Mouse (Mus musculus) naive thymus-derived CD4-positive, alpha-beta T cell, adult 2 months (primary cell): ENCODE results near the gene Gm11992.

Source experiments
- DNase-seq: peaks from one replicate; pipeline ENCODE4 v3.0.0-alpha.2; 2011; ENCODE audit warnings: low read depth

Gm11992 gene

GRCm38 (mm10) chr11:9048011-9048702, at the start of gene Gm11992:
Gene Gm11992 (plus strand): TSS chr11:9048594.
- peak; percentile 3 for DNase-seq

- DNase-seq, result no peak
Measured at GRCm38 (mm10) chr11:9008761-9009160, 39.6 kb upstream of the Gm11992 start.

DNA sequence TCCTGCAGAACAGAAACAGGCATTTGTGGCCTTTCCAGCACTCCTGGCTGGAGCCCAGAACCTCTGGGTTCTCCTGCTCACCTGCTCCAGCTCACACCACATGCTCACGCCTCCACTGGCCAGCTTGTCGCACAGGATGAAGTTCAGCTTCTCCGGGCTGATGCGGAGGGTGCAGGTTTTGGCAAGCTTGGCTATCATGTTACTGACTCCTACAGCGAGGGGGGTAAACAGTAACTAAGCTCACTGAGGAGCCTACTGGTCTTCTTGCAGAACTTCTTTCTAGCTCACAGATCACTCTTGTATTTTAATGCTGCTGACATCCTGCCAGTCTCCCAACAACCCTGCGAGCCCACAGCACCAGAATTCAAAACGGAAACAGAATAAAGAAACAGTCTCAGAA, 38.0 kb upstream of the Gm11992 start:
- no peak for DNase-seq

DNA sequence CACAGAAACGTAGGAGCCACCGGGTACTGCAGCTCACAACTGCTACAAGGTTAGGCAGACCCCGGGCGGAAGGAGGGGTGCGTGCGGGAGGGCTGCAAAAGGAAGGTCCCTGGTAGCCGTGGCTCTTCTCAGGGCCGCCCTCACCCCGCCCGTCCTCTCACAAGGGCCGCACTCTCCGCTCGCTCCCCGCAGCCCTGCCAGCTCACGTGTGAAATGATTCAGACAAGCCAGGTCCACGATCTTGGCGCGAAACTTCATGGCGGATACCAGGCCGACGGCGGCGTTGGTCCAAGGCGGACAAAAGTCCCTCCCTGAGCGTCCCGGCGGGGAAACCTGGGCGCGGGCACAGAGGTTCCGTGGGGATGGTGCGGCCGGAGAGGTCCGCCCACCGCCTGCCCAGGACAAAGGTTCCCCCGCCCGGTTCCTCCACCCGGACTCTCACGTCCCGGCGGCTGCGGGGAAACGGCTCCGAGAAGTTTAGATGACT, 37.5 kb upstream of the Gm11992 start, which contains the start of gene Hus1:
Gene Hus1 (minus strand): TSS at position 339 of the 487 bp plus-strand sequence.
- peak; percentile 67 for DNase-seq

GRCm38 (mm10) chr11:9011348-9011747, 37.0 kb upstream of the Gm11992 start:
- DNase-seq, result no peak

GRCm38 (mm10) chr11:9014740-9015139, 33.7 kb upstream of the Gm11992 start:
- DNase-seq, result no peak

DNA sequence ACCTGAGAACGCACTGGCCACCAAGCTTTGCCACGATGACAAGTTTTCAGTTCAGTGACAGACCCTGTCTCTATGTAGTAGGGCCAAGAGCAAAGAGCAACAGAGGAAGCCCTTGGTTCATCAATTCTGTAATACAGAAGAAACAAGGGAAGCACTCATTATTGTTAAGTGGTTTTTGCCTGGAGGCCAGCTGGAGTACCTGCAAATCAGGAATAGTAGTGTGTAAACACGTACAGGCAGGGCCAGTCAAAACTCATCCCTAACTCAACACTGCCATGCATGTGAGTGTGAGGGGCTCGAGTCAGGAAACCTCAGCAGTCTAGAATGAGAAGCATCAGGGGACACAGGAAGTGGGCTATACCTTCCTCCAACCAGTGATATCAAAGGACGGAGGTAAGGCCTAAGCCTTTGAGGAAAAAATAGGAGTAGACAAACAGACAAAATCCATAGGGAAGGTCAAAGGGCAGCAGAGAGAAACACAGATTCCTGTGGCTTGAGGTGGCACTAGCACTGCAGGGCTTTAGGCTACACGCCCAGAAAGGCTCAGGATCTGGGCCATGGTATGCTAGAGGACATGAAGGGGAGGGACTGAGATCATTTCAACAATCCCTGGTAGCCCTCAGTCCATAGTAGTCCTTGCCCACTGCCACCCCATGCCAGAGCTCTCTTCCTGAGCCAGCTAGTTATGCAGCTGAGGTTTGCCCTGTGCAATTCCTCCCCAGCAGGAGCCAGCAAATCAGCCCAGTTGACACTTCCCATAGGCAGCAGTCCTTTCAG, 29.7 kb upstream of the Gm11992 start:
- DNase-seq, result no peak

DNA sequence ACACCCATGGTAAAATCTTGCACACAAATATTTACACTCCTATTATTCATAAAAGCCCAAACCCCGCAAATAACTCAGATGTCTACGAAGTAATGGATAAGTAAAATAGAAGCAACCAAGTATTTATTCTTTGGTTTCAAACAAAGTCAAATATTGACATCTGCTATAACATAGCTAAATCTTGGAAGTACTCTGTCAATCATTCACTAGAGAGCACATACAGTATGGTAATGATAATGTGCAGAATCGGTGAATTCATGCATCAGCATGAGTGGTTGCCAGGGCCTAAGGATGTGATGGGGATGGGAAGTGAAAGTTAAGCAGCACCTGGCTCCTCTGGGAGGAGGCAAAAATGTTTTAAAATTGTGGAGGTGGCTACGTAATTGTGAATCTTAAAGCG, 28.2 kb upstream of the Gm11992 start:
- DNase-seq, result no peak

DNA sequence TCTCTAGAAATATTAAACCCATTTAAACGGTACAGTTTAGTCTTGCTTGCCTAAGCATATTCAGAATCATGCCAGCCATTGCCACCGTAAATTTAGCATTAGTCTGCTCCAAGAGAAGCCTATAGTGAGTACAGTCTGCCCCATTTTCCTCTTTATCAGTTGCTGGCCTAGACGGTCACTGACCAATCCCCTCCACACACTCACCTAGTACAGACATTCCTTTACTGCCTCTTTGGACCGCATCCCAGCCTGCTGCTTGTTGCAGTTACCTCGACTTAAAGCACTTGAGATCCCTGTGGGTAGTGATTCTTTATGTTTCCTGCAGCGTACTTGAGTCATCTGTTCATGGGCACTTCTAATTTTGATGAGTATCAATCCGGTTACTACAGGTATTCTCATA, 23.6 kb upstream of the Gm11992 start:
- DNase-seq, result no peak

DNA sequence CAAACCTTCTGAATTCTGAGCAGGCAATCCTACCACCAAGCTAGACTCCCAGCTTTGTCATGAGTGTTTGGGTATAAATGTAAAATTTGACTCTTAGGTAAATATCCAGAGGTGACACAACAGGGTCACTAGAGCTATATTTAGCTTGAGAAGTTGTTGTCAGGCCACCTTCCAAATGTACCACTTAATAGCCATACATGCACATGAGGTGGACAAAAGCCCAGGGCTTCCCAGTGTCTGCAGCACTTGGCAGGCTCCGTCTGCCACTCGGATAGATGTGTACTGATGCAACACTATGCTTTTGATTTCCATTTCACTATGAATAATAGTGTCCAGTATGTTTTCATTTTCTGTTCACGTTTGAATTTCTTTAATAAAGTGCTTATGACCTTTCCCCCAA, 23.2 kb upstream of the Gm11992 start:
- DNase-seq, result no peak

GRCm38 (mm10) chr11:9031530-9031929, 16.9 kb upstream of the Gm11992 start:
- DNase-seq, result no peak

GRCm38 (mm10) chr11:9046546-9046945, 1.8 kb upstream of the Gm11992 start:
- no peak for DNase-seq

GRCm38 (mm10) chr11:9047044-9047443, 1.4 kb upstream of the Gm11992 start:
- DNase-seq, result no peak

DNA sequence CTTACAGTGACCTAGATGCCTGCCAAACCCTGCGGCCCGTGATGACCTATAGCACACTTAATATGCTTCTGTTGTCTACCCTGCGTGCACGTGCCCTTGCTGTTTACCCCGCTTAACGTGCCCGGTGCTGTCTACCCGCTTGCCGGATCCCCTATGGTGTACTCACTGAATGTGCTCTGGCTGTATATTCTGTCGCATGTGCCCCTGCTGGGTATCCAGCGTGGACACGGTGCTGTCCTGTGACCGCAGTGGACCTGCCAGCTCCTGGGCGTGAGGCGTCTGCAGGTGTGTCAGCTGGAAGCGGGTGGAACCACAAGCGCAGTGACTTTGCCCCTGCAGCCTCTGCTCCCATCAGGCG, 288 bp downstream of the Gm11992 start, which contains the start of gene Sun3:
Gene Sun3 (minus strand): TSS at position 289 of the 358 bp plus-strand sequence.
- DNase-seq, result no peak

DNA sequence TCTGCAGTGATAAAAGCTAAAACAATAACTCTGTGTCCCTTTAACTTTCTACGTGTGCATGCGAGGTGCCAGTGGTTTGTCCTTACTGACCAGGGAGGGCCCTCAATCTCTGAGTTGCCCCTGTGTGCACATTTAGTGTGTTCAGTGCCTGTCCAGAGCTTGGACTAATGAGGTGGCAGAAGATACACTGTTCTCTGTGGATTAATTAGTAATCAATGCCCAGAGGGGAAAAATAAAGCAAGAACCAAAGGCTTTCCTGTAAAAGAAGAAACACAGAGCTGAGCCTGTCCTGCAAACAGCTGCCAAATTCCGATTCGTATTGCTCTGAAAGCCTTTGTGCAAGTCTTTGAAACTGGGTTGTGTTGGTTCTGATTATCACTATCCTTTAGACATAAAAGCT, 1.8 kb downstream of the Gm11992 start:
- DNase-seq, result no peak

- no peak for DNase-seq
Measured at GRCm38 (mm10) chr11:9051895-9052294, 3.5 kb downstream of the Gm11992 start.

DNA sequence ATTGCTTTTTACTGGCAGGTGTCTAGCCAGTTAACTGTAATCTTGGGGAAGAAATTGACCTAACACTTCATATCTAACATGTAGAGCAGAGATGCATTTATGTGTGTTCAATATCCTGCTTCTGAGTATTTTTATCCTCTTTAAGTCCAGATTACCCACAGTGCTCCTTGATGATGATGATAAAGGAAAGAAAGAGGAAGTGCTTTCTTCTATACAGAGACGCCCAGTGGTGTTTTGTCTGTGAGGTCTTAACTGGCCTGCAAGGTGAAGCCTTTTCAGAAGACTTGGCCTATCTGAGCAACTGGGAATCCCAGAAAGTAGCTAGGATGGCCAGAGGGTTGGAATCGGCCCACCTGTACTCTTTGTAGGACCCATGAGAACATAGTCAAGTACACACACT, 8.5 kb downstream of the Gm11992 start:
- no peak for DNase-seq

DNA sequence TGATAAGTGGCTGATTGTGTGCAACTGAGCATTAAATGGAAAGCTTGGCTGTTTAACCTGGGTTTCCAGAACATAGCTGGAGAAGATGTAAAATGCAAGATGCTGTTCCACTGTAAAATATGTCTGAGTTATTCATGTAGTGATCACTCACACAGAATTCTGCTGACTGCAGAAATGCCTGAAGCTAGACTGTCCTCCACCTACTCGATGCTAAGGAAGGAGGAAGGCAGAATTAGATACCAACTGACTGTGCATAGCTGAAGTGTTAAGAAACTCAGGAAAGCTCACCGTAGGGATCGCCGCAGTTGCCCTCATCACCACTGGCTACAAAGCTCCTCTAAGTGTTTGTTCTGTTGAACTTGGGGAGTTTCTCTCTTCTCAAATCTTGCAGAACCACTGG, 9.3 kb downstream of the Gm11992 start:
- DNase-seq, result no peak

GRCm38 (mm10) chr11:9060029-9060428, 11.6 kb downstream of the Gm11992 start:
- no peak for DNase-seq

DNA sequence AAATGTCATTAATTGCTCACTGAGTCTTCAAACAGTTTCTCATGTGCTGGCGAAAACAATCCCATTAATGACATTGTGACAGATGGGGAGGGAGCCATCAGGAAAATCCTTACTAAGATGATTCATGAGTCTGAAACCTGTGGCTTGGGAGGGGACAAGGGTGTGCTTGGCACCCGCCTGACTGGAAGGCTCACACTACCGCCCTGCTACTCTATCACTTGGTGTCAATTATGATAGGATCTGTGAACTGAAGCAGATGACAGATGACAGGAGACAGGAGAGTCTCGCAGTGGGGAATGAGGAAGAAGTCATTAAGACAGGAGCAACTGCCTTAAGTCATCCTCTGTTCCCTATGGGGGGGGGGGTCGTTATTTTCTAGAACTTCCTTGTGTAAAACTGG, 12.1 kb downstream of the Gm11992 start:
- no peak for DNase-seq

DNA sequence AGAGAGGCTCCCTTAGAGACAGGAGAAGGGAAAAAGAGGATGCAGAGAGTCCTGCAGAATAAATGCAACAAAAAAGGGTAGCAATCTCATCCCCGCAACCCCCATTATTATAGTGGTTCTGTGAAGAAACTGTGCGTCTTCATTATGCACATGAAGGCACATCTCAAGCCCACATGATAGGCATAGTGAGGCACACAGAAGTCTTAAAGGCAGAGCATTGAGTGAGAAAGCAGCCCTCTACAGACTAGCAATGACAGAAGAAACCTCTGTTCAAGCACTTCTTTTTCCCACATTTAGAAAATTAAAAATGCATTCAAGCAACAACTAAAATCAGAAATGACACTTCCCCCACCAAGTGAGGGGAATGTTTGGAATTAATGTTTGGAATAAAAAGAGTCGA, 28.1 kb downstream of the Gm11992 start:
- DNase-seq, result no peak

GRCm38 (mm10) chr11:9113189-9113588, 64.8 kb downstream of the Gm11992 start:
- DNase-seq, result no peak

GRCm38 (mm10) chr11:9115367-9116120, 67.2 kb downstream of the Gm11992 start:
- no peak for DNase-seq
